Mouse (Mus musculus) heart, embryonic 11.5 days (tissue): ENCODE measurements around the gene Crlf1. TPM values are rescaled to one million over a fixed set of nuclear protein-coding genes. Genes with fewer than 3 reads are reported as not detected.

Experiments
- ATAC-seq: fragments of 200-750 bp; cut with Nextera tagmentation; replicated peaks from 2 replicates; pipeline ENCODE4 v1.8.0; 2017; ENCODE audit warnings: moderate library complexity; ENCODE audit not compliant: insufficient number of reproducible peaks, low FRiP score, low TSS enrichment
- H3K27ac ChIP-seq: fragments of 300-500 bp; sonication (generic); 2 replicates; pipeline ENCODE4 v1.5.1; 2014; ENCODE audit warnings: mild to moderate bottlenecking, low read depth, low read length
- H3K27me3 ChIP-seq: fragments of 300-500 bp; sonication (generic); 2 replicates; pipeline ENCODE4 v1.6.1; 2014; ENCODE audit warnings: mild to moderate bottlenecking, low read length, mixed read lengths; ENCODE audit not compliant: control insufficient read depth, insufficient read depth
- H3K36me3 ChIP-seq: fragments of 300-500 bp; sonication (generic); 2 replicates; pipeline ENCODE4 v1.6.1; 2014; ENCODE audit warnings: mild to moderate bottlenecking, low read length, moderate library complexity, mixed read lengths; ENCODE audit not compliant: control insufficient read depth, insufficient read depth
- H3K4me1 ChIP-seq: fragments of 300-500 bp; sonication (generic); 2 replicates; pipeline ENCODE4 v1.6.1; 2014; ENCODE audit warnings: low read length; ENCODE audit not compliant: control insufficient read depth, insufficient read depth
- H3K4me2 ChIP-seq: fragments of 300-500 bp; sonication (generic); 2 replicates; pipeline ENCODE4 v1.6.1; 2014; ENCODE audit warnings: mild to moderate bottlenecking, moderate library complexity
- H3K4me3 ChIP-seq: fragments of 300-500 bp; sonication (generic); 2 replicates; pipeline ENCODE4 v1.5.1; 2014; ENCODE audit warnings: low read depth, low read length
- H3K9ac ChIP-seq: fragments of 300-500 bp; sonication (generic); 2 replicates; pipeline ENCODE4 v1.6.1; 2014; ENCODE audit warnings: mild to moderate bottlenecking, low read depth, low read length, moderate library complexity
- H3K9me3 ChIP-seq: fragments of 300-500 bp; sonication (generic); replicated peaks from 2 replicates; pipeline ENCODE4 v1.6.1; 2016; ENCODE audit warnings: low read length; ENCODE audit not compliant: control insufficient read depth
- WGBS: fragments of 180-500 bp; shearing (Covaris S2); extraction: QIAGEN DNeasy Blood & Tissue Kit; methylation state at CpG from one replicate; pipeline ENCODE4 v1.1.7; 2014; ENCODE audit not compliant: insufficient replicate concordance; 5-methylcytosine and 5-hydroxymethylcytosine counted together
- polyA plus RNA-seq: library from polyadenylated mRNA; unstranded; fragments of >200 nt; fragmentation: Nextera tagmentation; extraction: Ambion mirVana; gene quantifications from 2 replicates; pipeline ENCODE4 v1.2.1, GENCODE M21; 2014

The Crlf1 gene
- polyA plus RNA-seq, 1 experiment from 2014 or later = 0.80 TPM

DNA sequence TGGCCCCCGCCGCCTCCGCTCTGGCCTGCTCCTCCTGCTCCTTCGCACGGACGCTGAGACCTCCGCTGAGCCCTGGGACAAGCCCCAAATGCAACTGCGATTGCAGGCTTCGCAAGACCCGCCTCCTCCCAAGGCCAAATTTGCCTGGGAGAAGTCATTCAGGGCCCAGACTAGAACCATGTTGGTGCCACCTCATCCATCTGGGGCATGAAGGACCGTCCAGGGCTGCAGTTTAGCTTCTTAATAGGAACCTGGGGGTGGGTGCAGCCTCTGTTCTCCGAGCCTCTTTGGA lies 2.8 kb downstream of the Crlf1 start:
- no peak overlapping the region for H3K27ac ChIP-seq
- no peak for ATAC-seq
- H3K4me3 ChIP-seq = peak overlapping the region; percentile 18
- 8% methylated on average over 11 of the region's 12 CpGs for WGBS
- H3K4me1 ChIP-seq = peaks cover 30% of the 10 kb centered on the region
- H3K36me3 ChIP-seq = no peaks in the 10 kb centered on the region
- no peaks in the 10 kb centered on the region for H3K9me3 ChIP-seq
- H3K9ac ChIP-seq = 0 out of 2 replicates have a peak overlapping the region, but pooled peaks have one; percentile 43
- H3K4me2 ChIP-seq = peak overlapping the region; percentile 19
- H3K27me3 ChIP-seq = peaks cover 96% of the 10 kb centered on the region

DNA sequence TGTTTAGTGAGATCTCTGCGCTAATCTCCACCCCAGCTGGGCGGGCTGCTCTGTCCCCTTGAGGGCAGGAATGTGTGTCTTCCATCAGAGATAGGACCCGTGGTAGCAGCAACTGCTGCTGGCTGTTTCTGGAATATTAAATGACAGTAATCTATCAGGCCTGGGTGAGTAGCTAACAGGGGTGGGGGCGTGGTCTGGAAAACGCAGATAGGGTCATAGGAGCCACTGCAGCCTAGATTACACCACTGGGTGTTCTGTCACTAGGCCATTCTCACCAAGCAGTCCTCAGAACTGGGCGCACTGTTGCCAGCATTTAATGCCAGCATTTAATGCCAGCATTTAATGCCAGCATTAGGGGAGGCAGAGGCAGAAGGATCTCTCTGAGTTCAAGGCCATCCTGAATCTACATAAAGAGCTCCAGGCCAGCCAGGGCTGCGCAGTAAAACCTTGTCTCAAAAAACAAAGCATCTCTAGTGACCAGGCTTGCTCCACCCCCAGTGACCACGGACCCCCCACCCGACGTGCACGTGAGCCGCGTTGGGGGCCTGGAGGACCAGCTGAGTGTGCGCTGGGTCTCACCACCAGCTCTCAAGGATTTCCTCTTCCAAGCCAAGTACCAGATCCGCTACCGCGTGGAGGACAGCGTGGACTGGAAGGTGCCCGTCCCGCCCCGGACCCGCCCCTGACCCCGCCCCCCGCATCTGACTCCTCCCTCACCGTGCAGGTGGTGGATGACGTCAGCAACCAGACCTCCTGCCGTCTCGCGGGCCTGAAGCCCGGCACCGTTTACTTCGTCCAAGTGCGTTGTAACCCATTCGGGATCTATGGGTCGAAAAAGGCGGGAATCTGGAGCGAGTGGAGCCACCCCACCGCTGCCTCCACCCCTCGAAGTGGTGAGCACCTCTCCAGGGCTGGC lies 7.7 kb downstream of the Crlf1 start:
- Histone ChIP-seq H3K27me3 (peaks cover 81% of the 10 kb centered on the region), H3K9me3 (no peaks in the 10 kb centered on the region), H3K36me3 (no peaks in the 10 kb centered on the region), H3K4me3 (peak overlapping the region; percentile 12; the same call in 1 of the 2 replicates), H3K27ac (no peak overlapping the region), H3K9ac (no peak overlapping the region; the same call in 1 of the 2 replicates), H3K4me1 (peaks cover 25% of the 10 kb centered on the region), H3K4me2 (peak overlapping the region; percentile 44)
- 8% methylated on average over 35 of the region's 39 CpGs for WGBS
- ATAC-seq = no peak

DNA sequence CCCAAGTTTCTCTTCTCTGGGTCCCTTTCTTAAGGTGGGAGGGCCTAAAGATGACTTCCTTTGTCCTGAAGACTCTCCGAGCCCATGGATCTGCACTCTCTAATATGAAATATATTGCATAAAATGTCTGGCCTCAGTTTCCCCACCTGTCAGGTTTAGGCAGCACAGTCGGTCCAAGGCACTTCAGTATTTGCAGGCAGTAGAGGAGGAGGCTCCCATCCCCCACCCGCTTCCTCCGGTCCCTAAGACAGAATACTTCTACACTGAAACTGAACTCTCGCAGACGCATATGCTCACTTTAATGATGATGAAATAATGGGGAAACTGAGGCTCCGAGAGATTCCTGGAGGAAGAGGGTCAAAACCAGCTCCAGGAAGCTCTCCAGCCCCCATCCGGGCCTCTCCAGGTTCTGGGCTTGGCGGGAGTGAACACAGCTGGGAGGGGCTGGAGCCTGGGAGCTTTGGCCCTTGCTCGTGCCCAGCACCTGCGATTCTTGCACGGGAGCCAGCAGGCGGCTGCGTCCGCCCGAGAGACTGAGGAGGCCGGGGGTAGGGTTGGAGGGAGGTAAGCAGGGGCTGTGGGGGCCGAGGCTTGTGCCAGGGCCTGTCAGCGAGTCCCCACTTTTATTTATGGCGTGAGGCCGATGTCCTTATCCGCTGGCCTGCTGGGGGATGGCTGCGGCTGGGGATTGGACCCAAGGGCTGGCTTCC lies 9.0 kb downstream of the Crlf1 start:
- peaks cover 29% of the 10 kb centered on the region for H3K4me1 ChIP-seq
- H3K27me3 ChIP-seq = peaks cover 68% of the 10 kb centered on the region
- H3K4me2 ChIP-seq = peak overlapping the region; percentile 52
- ATAC-seq = no peak
- H3K27ac ChIP-seq = no peak overlapping the region
- peak overlapping the region; percentile 19 for H3K4me3 ChIP-seq
- H3K9me3 ChIP-seq = no peaks in the 10 kb centered on the region
- WGBS = 14% methylated on average over 23 of the region's 23 CpGs
- H3K9ac ChIP-seq = peak overlapping the region; percentile 43; the same call in 1 of the 2 replicates
- no peaks in the 10 kb centered on the region for H3K36me3 ChIP-seq

DNA sequence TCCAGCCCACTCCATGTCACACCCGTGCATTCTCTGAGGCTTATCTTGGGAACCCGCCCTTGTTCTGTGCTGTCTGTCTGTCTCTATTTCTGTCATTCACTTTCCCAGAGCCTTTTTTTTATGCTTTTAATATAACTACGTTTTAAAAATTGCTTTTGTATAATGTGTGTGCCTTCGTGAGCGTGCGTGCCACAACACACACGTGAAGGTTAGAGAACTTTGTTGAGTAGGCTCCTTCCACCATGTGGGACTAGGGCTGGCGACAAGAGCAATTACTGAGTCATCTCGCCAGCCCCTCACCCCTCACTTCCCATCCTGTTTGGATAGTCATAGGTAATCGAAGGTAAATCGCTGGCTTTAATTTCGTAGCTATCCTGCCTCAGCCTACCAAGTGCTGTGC lies 9.6 kb downstream of the Crlf1 start:
- ATAC-seq = no peak
- peaks cover 65% of the 10 kb centered on the region for H3K27me3 ChIP-seq

DNA sequence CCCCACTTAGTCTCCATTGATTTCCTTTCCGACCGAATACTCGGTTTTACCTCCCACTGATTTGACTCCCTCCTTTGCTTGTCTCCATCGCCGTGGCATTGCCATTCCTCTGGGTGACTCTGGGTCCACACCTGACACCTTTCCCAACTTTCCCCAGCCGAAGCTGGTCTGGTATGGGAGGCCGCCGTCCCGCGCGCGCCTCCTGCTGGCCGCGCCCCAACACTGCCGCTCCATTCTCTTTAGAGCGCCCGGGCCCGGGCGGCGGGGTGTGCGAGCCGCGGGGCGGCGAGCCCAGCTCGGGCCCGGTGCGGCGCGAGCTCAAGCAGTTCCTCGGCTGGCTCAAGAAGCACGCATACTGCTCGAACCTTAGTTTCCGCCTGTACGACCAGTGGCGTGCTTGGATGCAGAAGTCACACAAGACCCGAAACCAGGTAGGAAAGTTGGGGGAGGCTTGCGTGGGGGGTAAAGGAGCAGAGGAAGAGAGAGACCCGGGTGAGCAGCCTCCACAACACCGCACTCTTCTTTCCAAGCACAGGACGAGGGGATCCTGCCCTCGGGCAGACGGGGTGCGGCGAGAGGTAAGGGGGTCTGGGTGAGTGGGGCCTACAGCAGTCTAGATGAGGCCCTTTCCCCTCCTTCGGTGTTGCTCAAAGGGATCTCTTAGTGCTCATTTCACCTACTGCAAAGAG lies 10.2 kb downstream of the Crlf1 start:
- Histone ChIP-seq H3K27ac (no peak overlapping the region), H3K4me3 (no peak overlapping the region), H3K27me3 (peaks cover 60% of the 10 kb centered on the region), H3K9ac (no peak overlapping the region), H3K4me2 (peak overlapping the region; percentile 15; the same call in 1 of the 2 replicates), H3K4me1 (peaks cover 29% of the 10 kb centered on the region), H3K9me3 (no peaks in the 10 kb centered on the region), H3K36me3 (peaks cover 4% of the 10 kb centered on the region)
- 14% methylated on average over 46 of the region's 46 CpGs for WGBS
- ATAC-seq = 0 out of 2 replicates have a peak, but pooled peaks have one; percentile 13

More for the DNA sequence above, 9.6 kb downstream of the Crlf1 start:
- H3K9me3 ChIP-seq = no peaks in the 10 kb centered on the region
- H3K27ac ChIP-seq = no peak overlapping the region
- H3K4me2 ChIP-seq = peak overlapping the region; percentile 52
- H3K9ac ChIP-seq = 0 out of 2 replicates have a peak overlapping the region, but pooled peaks have one; percentile 43
- peaks cover 29% of the 10 kb centered on the region for H3K4me1 ChIP-seq
- no peaks in the 10 kb centered on the region for H3K36me3 ChIP-seq
- peak overlapping the region; percentile 19 for H3K4me3 ChIP-seq
- WGBS = 25% methylated on average over 12 of the region's 12 CpGs

DNA sequence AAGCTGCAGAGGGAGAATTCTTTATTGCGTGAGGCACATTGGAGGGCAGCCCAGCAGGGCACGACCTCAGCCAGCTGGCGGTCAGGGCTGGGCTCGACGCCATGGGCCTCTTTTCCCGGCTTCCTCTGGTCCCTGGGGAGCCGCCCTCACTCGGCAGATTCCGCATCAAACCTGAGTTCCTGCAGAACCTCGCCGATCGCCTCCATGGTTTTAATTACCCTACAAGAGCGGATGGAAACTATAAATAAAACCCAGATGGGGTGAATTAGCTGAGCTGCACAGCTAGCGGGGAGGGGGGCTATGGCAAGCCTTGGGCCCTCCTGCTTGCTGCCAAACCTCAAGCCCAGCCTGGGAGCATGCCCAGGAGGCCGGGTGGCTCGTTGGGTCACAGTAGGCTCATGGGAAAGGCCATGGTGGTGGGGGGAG lies 11.3 kb downstream of the Crlf1 start:
- no peak overlapping the region for H3K9ac ChIP-seq
- H3K27me3 ChIP-seq = peaks cover 49% of the 10 kb centered on the region
- H3K27ac ChIP-seq = no peak overlapping the region
- peaks cover 10% of the 10 kb centered on the region for H3K36me3 ChIP-seq
- no peak overlapping the region; the same call in 1 of the 2 replicates for H3K4me2 ChIP-seq
- peaks cover 37% of the 10 kb centered on the region for H3K4me1 ChIP-seq
- no peak overlapping the region; the same call in 1 of the 2 replicates for H3K4me3 ChIP-seq
- WGBS = 57% methylated on average over 16 of the region's 16 CpGs
- no peak for ATAC-seq
- no peaks in the 10 kb centered on the region for H3K9me3 ChIP-seq

DNA sequence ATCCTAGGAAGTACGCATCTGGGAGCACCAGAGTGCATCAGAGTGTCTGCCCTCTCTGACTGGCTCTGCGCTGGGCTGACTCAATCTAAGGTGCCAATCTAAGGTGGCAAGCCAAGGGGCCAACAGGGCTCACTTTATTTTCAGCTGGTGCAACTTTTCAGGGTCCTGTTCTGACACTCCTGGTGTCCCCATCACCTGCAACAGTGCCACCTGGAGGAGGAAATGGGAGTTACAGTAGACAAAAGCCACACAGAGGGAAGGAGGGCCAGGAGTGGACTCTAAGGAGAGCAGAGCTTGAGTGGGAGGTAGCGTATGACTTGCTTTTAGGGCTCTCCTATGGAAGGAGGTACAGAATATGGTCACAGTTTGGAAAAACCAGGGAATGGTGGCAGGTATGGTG lies 11.9 kb downstream of the Crlf1 start:
- no peak for ATAC-seq
- Histone ChIP-seq H3K9me3 (no peaks in the 10 kb centered on the region), H3K36me3 (peaks cover 10% of the 10 kb centered on the region), H3K4me3 (no peak overlapping the region), H3K4me1 (peaks cover 40% of the 10 kb centered on the region), H3K27me3 (peaks cover 43% of the 10 kb centered on the region), H3K9ac (no peak overlapping the region), H3K27ac (no peak overlapping the region), H3K4me2 (peak overlapping the region; percentile 89; the same call in 1 of the 2 replicates)
- WGBS = 77% methylated on average over 3 of the region's 3 CpGs

DNA sequence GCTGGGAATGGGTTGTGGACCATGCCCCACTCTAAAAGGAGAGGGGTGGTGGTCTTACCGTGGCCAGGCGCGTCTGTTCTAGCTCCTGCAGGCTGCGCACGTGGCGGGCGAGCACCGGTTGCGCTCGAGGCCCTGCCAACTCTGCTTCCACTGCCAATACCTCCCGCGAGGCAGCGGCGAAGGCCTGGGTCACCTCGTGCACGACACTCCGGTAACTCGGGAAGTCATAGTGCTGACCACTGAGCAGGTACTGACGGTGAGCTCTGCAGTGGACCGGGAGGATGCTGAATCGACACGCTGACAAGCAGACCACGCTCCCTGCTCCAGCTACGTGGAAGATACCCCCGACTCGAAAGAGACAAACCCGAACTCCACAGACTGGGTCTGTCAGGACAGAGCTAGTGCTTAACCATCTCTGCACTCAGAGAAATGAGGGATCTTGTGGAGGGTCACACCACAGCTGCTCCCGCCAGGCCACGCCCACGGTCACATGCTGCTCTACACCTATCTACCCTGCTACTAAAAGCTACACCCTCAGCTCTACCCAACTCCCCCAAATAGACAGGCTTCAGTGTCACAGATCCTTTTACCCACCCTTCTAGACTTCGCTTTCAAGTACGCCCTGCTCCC lies 12.9 kb downstream of the Crlf1 start:
- H3K27ac ChIP-seq = peak overlapping the region; percentile 87
- peak overlapping the region; percentile 73 for H3K4me3 ChIP-seq
- H3K27me3 ChIP-seq = peaks cover 34% of the 10 kb centered on the region
- peaks cover 37% of the 10 kb centered on the region for H3K4me1 ChIP-seq
- H3K9ac ChIP-seq = peak overlapping the region; percentile 89
- H3K9me3 ChIP-seq = no peaks in the 10 kb centered on the region
- peaks cover 10% of the 10 kb centered on the region for H3K36me3 ChIP-seq
- WGBS = 36% methylated on average over 32 of the region's 32 CpGs
- ATAC-seq = peak; percentile 20
- H3K4me2 ChIP-seq = peak overlapping the region; percentile 89
